Mouse (Mus musculus): Measurements from ENCODE around the gene Egr4. TPM values are rescaled to one million over a fixed set of nuclear protein-coding genes. Genes with fewer than 3 reads are reported as not detected.

Egr4 gene
- total and polyA plus RNA-seq, 3 experiments: not detected

DNA sequence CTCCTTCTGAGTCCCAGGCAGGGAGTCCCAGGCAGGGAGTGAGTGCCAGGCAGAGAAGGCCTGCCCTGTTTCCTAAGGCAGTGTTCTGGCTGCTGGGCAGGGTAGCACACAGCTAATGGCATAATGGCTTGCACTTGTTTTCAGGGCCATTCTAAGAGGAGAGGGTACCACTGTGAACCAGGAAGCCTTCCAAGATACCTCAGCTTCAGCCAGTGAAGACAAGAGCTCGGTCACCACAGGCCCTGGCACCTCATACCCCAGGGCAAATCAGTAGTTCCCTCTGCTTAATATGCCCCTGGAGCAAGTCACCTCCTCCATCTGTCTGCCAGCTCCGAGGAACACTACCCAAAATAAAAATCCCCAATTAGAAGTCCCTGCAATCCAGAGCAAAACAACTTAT, 9.4 kb upstream of the Egr4 start:
- no peaks in the 10 kb centered on the region for H3K79me2 ChIP-seq (replicated peaks; ENCODE audit: control insufficient read depth, extremely low read depth, insufficient read depth, poor library complexity, severe bottlenecking)
- H3K4me1 ChIP-seq (ENCODE audit: control insufficient read depth in 1 of 2, insufficient read depth in 2 of 2): no peaks in the 10 kb centered on the region
- no peak overlapping the region for H3K4me3 ChIP-seq (replicated peaks in 1 of 3; ENCODE audit: low read depth in 2 of 3, low read length in 2 of 3, poor library complexity in 1 of 3)
- no peak overlapping the region for H3K27ac ChIP-seq (ENCODE audit: insufficient read depth, low read depth)
- in situ Hi-C loops (cut with MboI; ENCODE audit: low pct_ligation_motif_present, low pct_unique_long_range_greater_than_20kb, low sequenced_read_pairs) (no loop called here), dilution Hi-C loops (cut with MboI; ENCODE audit: extremely low pct_ligation_motif_present, extremely low pct_unique_long_range_greater_than_20kb, low sequenced_read_pairs) (no loop called here)
- peaks cover 62% of the 10 kb centered on the region for H3K27me3 ChIP-seq (replicated peaks)
- TF ChIP-seq EP300 (IDR thresholded peaks at IDR 0.05; ENCODE audit: low read length) (no peak), SIN3A (IDR thresholded peaks at IDR 0.05; ENCODE audit: low read length) (no peak)
- H3K9ac ChIP-seq (ENCODE audit: insufficient read depth, low read depth): no peak overlapping the region
- H3K9me3 ChIP-seq (replicated peaks; ENCODE audit: low read length): no peaks in the 10 kb centered on the region
- no peak overlapping the region for H3K4me2 ChIP-seq (ENCODE audit: insufficient read depth, low read depth, poor library complexity, severe bottlenecking)
- no peaks in the 10 kb centered on the region for H3K36me3 ChIP-seq (replicated peaks in 1 of 2; ENCODE audit: control insufficient read depth in 1 of 2, insufficient read depth in 1 of 2, low read length in 1 of 2)
- DNase-seq (ENCODE audit: extremely low read depth): no peak

DNA sequence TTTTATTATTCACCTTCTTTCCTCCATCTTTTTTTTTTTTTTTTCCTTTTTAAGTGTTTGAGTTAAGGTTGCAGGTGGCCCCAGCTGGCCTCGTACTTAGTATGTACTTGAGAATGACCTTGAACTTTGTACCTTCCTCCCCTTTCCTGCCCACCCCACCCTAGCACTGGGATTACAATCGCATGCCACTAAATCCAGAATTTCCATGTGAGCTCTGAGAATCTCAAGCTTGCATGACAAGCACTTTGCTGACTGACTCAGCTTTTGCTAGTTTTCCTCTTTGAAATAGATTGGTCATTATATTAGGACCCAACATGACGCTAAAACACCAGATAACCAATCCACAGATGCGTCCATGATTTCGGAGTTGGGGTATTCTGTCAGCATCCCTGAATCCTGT, 8.6 kb upstream of the Egr4 start:
- Histone ChIP-seq H3K4me1 (ENCODE audit: control insufficient read depth in 1 of 2, insufficient read depth in 2 of 2) (no peaks in the 10 kb centered on the region), H3K4me3 (replicated peaks in 1 of 3; ENCODE audit: low read depth in 2 of 3, low read length in 2 of 3, poor library complexity in 1 of 3) (no peak overlapping the region), H3K36me3 (replicated peaks in 1 of 2; ENCODE audit: control insufficient read depth in 1 of 2, insufficient read depth in 1 of 2, low read length in 1 of 2) (no peaks in the 10 kb centered on the region), H3K27me3 (replicated peaks) (peaks cover 70% of the 10 kb centered on the region), H3K79me2 (replicated peaks; ENCODE audit: control insufficient read depth, extremely low read depth, insufficient read depth, poor library complexity, severe bottlenecking) (no peaks in the 10 kb centered on the region), H3K9ac (ENCODE audit: insufficient read depth, low read depth) (no peak overlapping the region), H3K4me2 (ENCODE audit: insufficient read depth, low read depth, poor library complexity, severe bottlenecking) (no peak overlapping the region), H3K9me3 (replicated peaks; ENCODE audit: low read length) (no peaks in the 10 kb centered on the region), H3K27ac (ENCODE audit: insufficient read depth, low read depth) (no peak overlapping the region)
- in situ Hi-C loops (cut with MboI; ENCODE audit: low pct_ligation_motif_present, low pct_unique_long_range_greater_than_20kb, low sequenced_read_pairs) (no loop called here), dilution Hi-C loops (cut with MboI; ENCODE audit: extremely low pct_ligation_motif_present, extremely low pct_unique_long_range_greater_than_20kb, low sequenced_read_pairs) (no loop called here)
- DNase-seq (ENCODE audit: extremely low read depth): no peak
- TF ChIP-seq CHD2 (IDR thresholded peaks at IDR 0.05; ENCODE audit: low read length): no peak
- no peak for TF ChIP-seq MYC (IDR thresholded peaks at IDR 0.05; ENCODE audit: low read depth, low read length)
- TF ChIP-seq GABPA (IDR thresholded peaks at IDR 0.05; ENCODE audit: insufficient replicate concordance, low read depth, low read length): no peak
- TF ChIP-seq USF2 (conservative IDR thresholded peaks at IDR 0.05; ENCODE audit: low read depth, low read length): no peak
- no peak for TF ChIP-seq RAD21 (IDR thresholded peaks at IDR 0.05; ENCODE audit: low read depth, low read length)
- TF ChIP-seq SIN3A (IDR thresholded peaks at IDR 0.05; ENCODE audit: low read length): no peak
- no peak for TF ChIP-seq MAFK (IDR thresholded peaks at IDR 0.05; ENCODE audit: insufficient replicate concordance, low read length)
- no peak for TF ChIP-seq HCFC1 (IDR thresholded peaks at IDR 0.05; ENCODE audit: low read depth, low read length)
- TF ChIP-seq JUN (IDR thresholded peaks at IDR 0.05; ENCODE audit: insufficient read depth, low read depth, low read length): no peak
- TF ChIP-seq SMC3 (IDR thresholded peaks at IDR 0.05; ENCODE audit: low read depth, low read length): no peak
- TF ChIP-seq NRF1 (IDR thresholded peaks at IDR 0.05; ENCODE audit: low read depth, low read length): no peak
- TF ChIP-seq ZNF384 (IDR thresholded peaks at IDR 0.05; ENCODE audit: low read depth, low read length): no peak

DNA sequence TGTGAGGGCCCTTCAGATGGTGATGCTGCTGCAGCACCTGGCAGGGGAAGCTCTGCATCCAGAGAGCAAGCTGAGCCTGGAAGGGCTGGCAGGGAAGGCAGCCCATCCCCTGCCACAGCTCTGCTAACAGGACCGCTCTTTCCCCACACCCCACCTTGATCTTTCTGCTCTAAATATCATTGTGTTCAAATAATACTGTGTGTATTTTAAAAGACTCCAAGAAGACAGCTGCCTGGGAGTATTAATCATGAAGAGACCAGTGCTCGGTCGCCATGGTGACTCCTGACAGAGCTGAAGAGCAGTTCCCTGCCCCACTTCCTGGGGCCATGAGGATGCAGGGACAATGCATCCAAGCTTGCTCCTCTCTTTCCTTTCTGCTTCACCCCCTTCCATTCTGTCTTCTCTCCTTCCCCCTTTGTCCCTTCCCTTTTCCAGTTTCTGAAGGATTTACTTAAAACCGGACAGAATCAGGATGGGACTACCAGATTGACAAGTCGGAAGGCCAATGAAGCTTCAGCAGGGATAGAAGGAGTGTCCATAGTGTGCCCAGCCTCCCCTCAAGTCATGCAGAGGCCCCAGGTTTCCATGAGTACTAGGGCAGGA, 4.8 kb upstream of the Egr4 start:
- Histone ChIP-seq H3K9ac (ENCODE audit: insufficient read depth, low read depth) (no peak overlapping the region), H3K27ac (ENCODE audit: insufficient read depth, low read depth) (no peak overlapping the region), H3K4me3 (replicated peaks in 1 of 3; ENCODE audit: low read depth in 2 of 3, low read length in 2 of 3, poor library complexity in 1 of 3) (no peak overlapping the region), H3K4me1 (ENCODE audit: control insufficient read depth in 1 of 2, insufficient read depth in 2 of 2) (no peaks in the 10 kb centered on the region), H3K27me3 (replicated peaks) (peaks cover 65% of the 10 kb centered on the region), H3K4me2 (ENCODE audit: insufficient read depth, low read depth, poor library complexity, severe bottlenecking) (no peak overlapping the region), H3K36me3 (replicated peaks in 1 of 2; ENCODE audit: control insufficient read depth in 1 of 2, insufficient read depth in 1 of 2, low read length in 1 of 2) (no peaks in the 10 kb centered on the region), H3K79me2 (replicated peaks; ENCODE audit: control insufficient read depth, extremely low read depth, insufficient read depth, poor library complexity, severe bottlenecking) (no peaks in the 10 kb centered on the region), H3K9me3 (replicated peaks; ENCODE audit: low read length) (peaks cover 3% of the 10 kb centered on the region)
- dilution Hi-C loops (cut with MboI; ENCODE audit: extremely low pct_ligation_motif_present, extremely low pct_unique_long_range_greater_than_20kb, low sequenced_read_pairs): no loop called here
- DNase-seq (ENCODE audit: extremely low read depth): no peak
- in situ Hi-C loops (cut with MboI; ENCODE audit: low pct_ligation_motif_present, low pct_unique_long_range_greater_than_20kb, low sequenced_read_pairs): no loop called here
- no peak for TF ChIP-seq POLR2A (IDR thresholded peaks at IDR 0.05; ENCODE audit: low read depth, low read length)
- TF ChIP-seq CHD1 (IDR thresholded peaks at IDR 0.05; ENCODE audit: low read depth, low read length): no peak
- no peak for TF ChIP-seq TBP (conservative IDR thresholded peaks at IDR 0.05; ENCODE audit: low read depth, low read length)
- TF ChIP-seq UBTF (IDR thresholded peaks at IDR 0.05; ENCODE audit: low read depth, low read length): no peak
- no peak for TF ChIP-seq USF2 (conservative IDR thresholded peaks at IDR 0.05; ENCODE audit: low read depth, low read length)
- no peak for TF ChIP-seq E2F4 (IDR thresholded peaks at IDR 0.05; ENCODE audit: insufficient replicate concordance, low read depth, low read length)
- TF ChIP-seq IRF4 (IDR thresholded peaks at IDR 0.05; ENCODE audit: low read depth, low read length): no peak
- no peak for TF ChIP-seq MEF2A (IDR thresholded peaks at IDR 0.05; ENCODE audit: borderline replicate concordance, low read depth, low read length)
- no peak for TF ChIP-seq MXI1 (IDR thresholded peaks at IDR 0.05; ENCODE audit: low read depth, low read length)
- no peak for TF ChIP-seq TCF12 (IDR thresholded peaks at IDR 0.05; ENCODE audit: low read depth, low read length)
- TF ChIP-seq MAFK (IDR thresholded peaks at IDR 0.05; ENCODE audit: insufficient replicate concordance, low read length): no peak
- TF ChIP-seq RAD21 (IDR thresholded peaks at IDR 0.05; ENCODE audit: low read depth, low read length): no peak
- TF ChIP-seq JUND (conservative IDR thresholded peaks at IDR 0.05; ENCODE audit: low read depth, low read length): no peak
- no peak for TF ChIP-seq ZC3H11A (IDR thresholded peaks at IDR 0.05; ENCODE audit: low read depth, low read length)
- no peak for TF ChIP-seq GABPA (IDR thresholded peaks at IDR 0.05; ENCODE audit: insufficient replicate concordance, low read depth, low read length)

Measured in CH12.LX (cell line).